Mouse (Mus musculus): ENCODE results near the gene Hoxd1. TPM values are rescaled to one million over a fixed set of nuclear protein-coding genes. Genes with fewer than 3 reads are reported as not detected.

The Hoxd1 gene
- polyA plus RNA-seq, 1 experiment = not detected

DNA sequence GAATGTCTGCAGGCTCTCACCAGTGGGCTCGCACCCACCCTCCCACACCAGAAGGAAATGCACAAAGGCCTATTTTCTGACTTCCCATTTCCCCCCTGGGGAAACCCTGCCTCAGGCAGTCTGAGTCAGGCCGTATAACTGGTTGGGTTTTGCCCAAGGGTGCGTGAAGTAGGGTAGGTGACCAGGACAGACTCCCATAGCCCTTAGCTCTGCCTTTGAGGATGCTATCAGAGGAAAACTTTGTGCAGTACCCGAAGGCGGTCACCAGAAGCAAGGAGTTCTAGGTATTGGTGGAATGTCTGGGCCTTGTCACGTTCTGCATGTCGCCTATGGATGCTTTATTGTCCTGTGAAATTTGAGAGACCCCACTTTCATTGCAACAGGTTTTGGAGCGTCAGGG, 39.8 kb upstream of the Hoxd1 start:
- 5% methylated on average over 8 of the region's 8 CpGs for WGBS
- no peak overlapping the region for H3K27ac ChIP-seq (ENCODE audit: insufficient read depth, low read depth, low read length)
- no peak overlapping the region for H3K4me3 ChIP-seq (ENCODE audit: insufficient read depth, low read depth, low read length)
- TF ChIP-seq CTCF (IDR thresholded peaks at IDR 0.05; ENCODE audit: insufficient read depth, low read depth, low read length) (no peak), POLR2A (IDR thresholded peaks at IDR 0.05; ENCODE audit: insufficient read depth, low read depth, low read length) (no peak)
- no peaks in the 10 kb centered on the region for H3K4me1 ChIP-seq (ENCODE audit: control insufficient read depth, insufficient read depth, low read length)

DNA sequence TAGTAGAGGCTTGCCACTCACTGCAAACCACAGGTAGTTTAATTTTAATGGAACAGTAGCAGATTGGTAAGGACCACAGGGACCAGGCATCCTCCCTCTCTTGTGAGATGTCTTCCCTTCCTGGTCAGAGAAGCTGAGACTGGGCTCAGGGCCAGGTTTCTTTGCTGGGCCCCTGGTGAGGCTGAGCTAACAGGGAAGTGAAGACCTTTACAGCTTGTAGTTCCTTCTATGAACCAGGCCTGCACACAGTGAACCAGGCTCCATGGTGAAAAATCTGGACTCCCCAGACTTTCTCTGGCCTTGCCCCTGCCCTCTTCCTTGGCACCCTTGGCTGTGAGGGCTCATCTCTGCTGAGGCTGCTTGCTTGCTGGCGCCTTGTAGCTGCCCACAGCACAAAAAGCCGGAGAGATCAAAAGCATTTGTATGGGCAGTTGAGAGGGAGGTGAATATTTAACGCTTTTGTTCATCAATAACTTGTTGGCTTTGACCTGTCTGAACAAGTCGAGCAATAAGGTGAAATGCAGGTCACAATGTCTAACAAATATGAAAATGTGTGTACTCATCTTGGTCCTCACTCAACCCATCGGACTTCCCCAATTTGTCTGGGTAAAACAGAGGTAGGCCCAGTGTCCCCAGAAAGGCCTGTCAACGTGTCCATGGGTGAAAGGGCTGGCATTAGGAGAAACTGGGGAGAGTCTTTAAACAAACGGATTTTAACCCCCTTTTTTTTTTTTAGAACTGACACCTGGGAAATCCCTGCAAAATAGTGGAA, 38.4 kb upstream of the Hoxd1 start:
- no peak overlapping the region for H3K27ac ChIP-seq (ENCODE audit: insufficient read depth, low read depth, low read length)
- TF ChIP-seq CTCF (IDR thresholded peaks at IDR 0.05; ENCODE audit: insufficient read depth, low read depth, low read length) (no peak), POLR2A (IDR thresholded peaks at IDR 0.05; ENCODE audit: insufficient read depth, low read depth, low read length) (no peak)
- H3K4me1 ChIP-seq (ENCODE audit: control insufficient read depth, insufficient read depth, low read length) = no peaks in the 10 kb centered on the region
- H3K4me3 ChIP-seq (ENCODE audit: insufficient read depth, low read depth, low read length) = no peak overlapping the region
- 17% methylated on average over 7 of the region's 7 CpGs for WGBS

DNA sequence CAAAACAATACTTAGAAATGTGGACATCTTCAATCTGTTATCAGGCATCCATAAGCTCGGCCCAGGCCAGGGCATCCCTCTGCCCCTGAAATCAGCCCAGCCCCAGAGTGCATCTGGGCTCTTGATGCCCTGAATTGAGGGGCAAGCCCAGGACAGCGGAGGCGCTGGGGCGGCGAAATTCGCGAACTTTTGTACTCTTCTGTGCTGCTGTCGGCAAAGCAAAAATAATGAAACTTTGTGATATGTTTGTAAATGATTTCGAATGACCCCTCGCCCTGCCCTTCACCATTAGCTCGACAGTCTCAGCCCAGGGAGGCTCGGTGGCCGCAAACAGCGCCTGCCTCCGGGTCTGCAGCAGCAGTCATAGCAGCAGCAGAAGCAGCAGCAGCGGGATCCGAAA, 37.6 kb upstream of the Hoxd1 start:
- no peak for TF ChIP-seq POLR2A (IDR thresholded peaks at IDR 0.05; ENCODE audit: insufficient read depth, low read depth, low read length)
- no peak for TF ChIP-seq CTCF (IDR thresholded peaks at IDR 0.05; ENCODE audit: insufficient read depth, low read depth, low read length)
- no peak overlapping the region for H3K4me3 ChIP-seq (ENCODE audit: insufficient read depth, low read depth, low read length)
- no peaks in the 10 kb centered on the region for H3K4me1 ChIP-seq (ENCODE audit: control insufficient read depth, insufficient read depth, low read length)
- no peak overlapping the region for H3K27ac ChIP-seq (ENCODE audit: insufficient read depth, low read depth, low read length)
- WGBS = 6% methylated on average over 17 of the region's 17 CpGs

DNA sequence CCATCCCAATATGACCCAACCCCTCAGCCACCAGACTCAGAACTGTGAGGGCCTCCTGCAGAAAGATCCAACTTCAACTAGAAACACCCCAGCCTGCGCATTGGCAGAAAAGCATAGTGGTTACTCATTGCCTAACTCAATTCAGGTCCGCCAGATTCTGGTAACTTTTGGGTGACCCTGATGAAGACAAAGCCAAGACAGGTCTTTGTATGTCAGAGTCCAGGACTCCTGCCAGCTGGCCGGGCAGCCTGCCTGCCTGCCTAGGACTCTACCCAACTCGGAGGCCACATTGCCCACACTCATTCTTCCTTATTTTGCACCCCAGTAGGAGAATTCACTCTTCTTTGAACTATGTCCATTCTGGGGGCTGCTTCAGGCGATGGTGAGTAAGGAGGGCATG, 36.2 kb upstream of the Hoxd1 start, which contains the start of gene Gm28230:
TSS of gene Gm28230 (plus strand) at position 178 of the 400 bp plus-strand sequence.
- TF ChIP-seq POLR2A (IDR thresholded peaks at IDR 0.05; ENCODE audit: insufficient read depth, low read depth, low read length) (no peak), CTCF (IDR thresholded peaks at IDR 0.05; ENCODE audit: insufficient read depth, low read depth, low read length) (no peak)
- WGBS = 2% methylated on average over 5 of the region's 5 CpGs
- no peak within 1 kb of the TSS for H3K27ac ChIP-seq (ENCODE audit: insufficient read depth, low read depth, low read length)
- no peaks in the 10 kb centered on the region for H3K4me1 ChIP-seq (ENCODE audit: control insufficient read depth, insufficient read depth, low read length)
- H3K4me3 ChIP-seq (ENCODE audit: insufficient read depth, low read depth, low read length) = no peak within 1 kb of the TSS

DNA sequence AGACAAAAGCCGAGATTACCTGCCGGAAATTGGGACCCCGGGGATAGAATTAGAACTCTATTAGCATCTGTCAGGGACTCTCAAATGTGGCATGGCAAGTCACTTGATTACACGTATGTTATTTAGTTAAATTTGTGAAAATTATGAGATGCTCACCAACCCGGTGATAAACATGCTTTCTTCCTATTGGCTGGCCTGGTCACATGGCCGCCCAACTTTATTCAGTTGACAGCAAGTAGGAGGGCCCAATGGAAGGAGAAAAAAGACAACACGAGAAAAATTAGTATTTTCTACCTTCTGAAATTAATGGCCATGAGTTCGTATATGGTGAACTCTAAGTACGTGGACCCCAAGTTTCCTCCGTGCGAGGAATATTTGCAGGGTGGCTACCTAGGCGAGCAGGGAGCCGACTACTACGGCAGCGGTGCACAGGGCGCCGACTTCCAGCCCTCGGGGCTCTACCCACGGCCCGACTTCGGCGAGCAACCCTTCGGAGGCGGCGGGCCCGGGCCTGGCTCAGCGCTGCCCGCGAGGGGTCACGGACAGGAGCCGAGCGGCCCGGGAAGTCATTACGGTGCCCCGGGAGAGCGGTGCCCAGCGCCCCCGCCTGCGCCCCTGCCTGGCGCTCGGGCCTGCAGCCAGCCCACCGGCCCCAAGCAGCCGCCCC, 35.7 kb upstream of the Hoxd1 start:
- Histone ChIP-seq H3K27ac (ENCODE audit: insufficient read depth, low read depth, low read length) (no peak overlapping the region), H3K4me3 (ENCODE audit: insufficient read depth, low read depth, low read length) (no peak overlapping the region), H3K4me1 (ENCODE audit: control insufficient read depth, insufficient read depth, low read length) (no peaks in the 10 kb centered on the region)
- 5% methylated on average over 42 of the region's 43 CpGs for WGBS
- no peak for TF ChIP-seq POLR2A (IDR thresholded peaks at IDR 0.05; ENCODE audit: insufficient read depth, low read depth, low read length)
- no peak for TF ChIP-seq CTCF (IDR thresholded peaks at IDR 0.05; ENCODE audit: insufficient read depth, low read depth, low read length)

DNA sequence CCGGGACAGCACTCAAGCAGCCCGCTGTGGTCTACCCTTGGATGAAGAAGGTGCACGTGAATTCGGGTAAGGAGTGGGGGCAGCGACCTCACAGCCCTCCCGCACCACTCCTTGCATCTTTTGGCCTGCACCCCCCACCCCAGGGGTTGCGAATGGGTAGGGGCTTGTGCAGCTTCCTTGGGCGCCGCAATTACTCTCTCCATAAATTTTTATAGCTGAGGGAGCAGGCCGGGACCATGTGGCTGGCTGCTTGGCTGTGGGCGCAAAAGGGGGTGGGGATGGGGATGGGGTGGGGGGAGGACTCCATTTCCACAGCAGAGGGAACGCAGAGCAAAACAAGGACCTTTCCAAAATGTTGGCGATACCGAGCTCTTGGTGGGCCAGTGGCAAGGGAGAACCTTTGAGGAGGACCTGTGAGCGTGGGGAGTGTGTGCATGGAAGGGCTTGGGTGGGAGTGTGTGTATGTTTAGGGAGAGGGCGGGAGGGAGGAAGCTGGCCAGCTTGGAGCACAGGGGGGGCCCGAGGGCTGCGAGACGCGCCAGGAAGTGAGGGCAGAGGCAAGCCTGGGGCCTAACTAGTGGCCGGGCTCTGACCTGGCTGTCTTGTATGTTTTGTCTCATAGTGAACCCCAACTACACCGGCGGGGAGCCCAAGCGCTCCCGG, 35.0 kb upstream of the Hoxd1 start:
- no peak overlapping the region for H3K27ac ChIP-seq (ENCODE audit: insufficient read depth, low read depth, low read length)
- no peak for TF ChIP-seq POLR2A (IDR thresholded peaks at IDR 0.05; ENCODE audit: insufficient read depth, low read depth, low read length)
- TF ChIP-seq CTCF (IDR thresholded peaks at IDR 0.05; ENCODE audit: insufficient read depth, low read depth, low read length) = no peak
- H3K4me3 ChIP-seq (ENCODE audit: insufficient read depth, low read depth, low read length) = no peak overlapping the region
- no peaks in the 10 kb centered on the region for H3K4me1 ChIP-seq (ENCODE audit: control insufficient read depth, insufficient read depth, low read length)
- 4% methylated on average over 25 of the region's 25 CpGs for WGBS

DNA sequence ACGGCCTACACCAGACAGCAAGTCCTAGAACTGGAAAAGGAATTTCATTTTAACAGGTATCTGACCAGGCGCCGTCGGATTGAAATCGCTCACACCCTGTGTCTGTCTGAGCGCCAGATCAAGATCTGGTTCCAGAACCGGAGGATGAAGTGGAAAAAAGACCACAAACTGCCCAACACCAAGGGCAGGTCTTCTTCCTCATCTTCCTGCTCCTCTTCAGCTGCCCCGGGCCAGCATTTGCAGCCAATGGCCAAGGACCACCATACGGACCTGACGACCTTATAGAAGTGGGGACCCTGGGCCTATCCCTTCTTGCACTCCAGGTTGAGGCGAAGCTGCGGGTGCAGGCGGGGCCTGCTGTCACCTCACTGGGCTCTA, 34.5 kb upstream of the Hoxd1 start:
- Histone ChIP-seq H3K27ac (ENCODE audit: insufficient read depth, low read depth, low read length) (no peak overlapping the region), H3K4me3 (ENCODE audit: insufficient read depth, low read depth, low read length) (no peak overlapping the region), H3K4me1 (ENCODE audit: control insufficient read depth, insufficient read depth, low read length) (no peaks in the 10 kb centered on the region)
- WGBS = 9% methylated on average over 13 of the region's 13 CpGs
- TF ChIP-seq CTCF (IDR thresholded peaks at IDR 0.05; ENCODE audit: insufficient read depth, low read depth, low read length) = no peak
- TF ChIP-seq POLR2A (IDR thresholded peaks at IDR 0.05; ENCODE audit: insufficient read depth, low read depth, low read length) = no peak

DNA sequence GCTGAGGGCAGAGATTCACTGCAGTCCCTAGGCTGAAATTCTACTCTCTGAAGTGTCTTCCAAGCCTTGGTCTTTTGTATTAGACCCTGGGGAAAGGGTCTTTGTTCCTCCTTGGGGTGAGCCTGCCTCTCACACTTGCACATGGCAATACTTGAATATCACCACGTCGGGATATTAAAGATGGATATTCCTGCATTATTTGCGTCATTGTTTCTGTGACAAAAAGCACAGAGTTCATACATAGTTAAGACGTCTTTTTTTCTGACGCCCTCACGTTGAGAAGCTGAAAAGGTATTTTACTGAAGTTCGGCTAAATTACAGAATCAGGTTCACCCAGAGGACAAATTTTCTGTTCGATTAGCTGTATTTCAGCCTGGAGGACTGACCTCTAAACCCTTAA, 32.4 kb upstream of the Hoxd1 start:
- Histone ChIP-seq H3K4me1 (ENCODE audit: control insufficient read depth, insufficient read depth, low read length) (no peaks in the 10 kb centered on the region), H3K27ac (ENCODE audit: insufficient read depth, low read depth, low read length) (no peak overlapping the region), H3K4me3 (ENCODE audit: insufficient read depth, low read depth, low read length) (no peak overlapping the region)
- 9% methylated on average over 8 of the region's 8 CpGs for WGBS
- no peak for TF ChIP-seq POLR2A (IDR thresholded peaks at IDR 0.05; ENCODE audit: insufficient read depth, low read depth, low read length)
- TF ChIP-seq CTCF (IDR thresholded peaks at IDR 0.05; ENCODE audit: insufficient read depth, low read depth, low read length) = no peak

DNA sequence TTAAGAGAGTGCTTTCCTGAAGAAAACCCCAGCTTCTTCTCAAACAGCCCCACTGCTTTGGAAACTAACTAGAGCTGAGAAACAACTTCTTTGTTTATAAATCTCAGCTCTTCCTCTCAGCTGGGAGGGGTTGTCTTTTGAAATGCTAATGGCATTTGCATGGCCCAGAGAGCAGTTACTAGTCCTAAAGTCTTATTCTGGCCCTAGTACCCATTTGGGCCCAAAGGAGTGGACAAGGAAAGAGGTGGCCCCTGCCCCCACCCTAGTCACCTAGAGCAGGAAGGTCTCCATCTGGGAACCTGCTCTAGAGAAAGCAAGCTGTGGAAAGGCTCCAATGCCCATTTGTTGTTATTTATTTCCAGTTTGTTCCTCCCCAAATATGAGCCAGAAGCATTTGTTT, 31.7 kb upstream of the Hoxd1 start:
- Histone ChIP-seq H3K4me3 (ENCODE audit: insufficient read depth, low read depth, low read length) (no peak overlapping the region), H3K4me1 (ENCODE audit: control insufficient read depth, insufficient read depth, low read length) (peaks cover 3% of the 10 kb centered on the region), H3K27ac (ENCODE audit: insufficient read depth, low read depth, low read length) (no peak overlapping the region)
- TF ChIP-seq POLR2A (IDR thresholded peaks at IDR 0.05; ENCODE audit: insufficient read depth, low read depth, low read length) (no peak), CTCF (IDR thresholded peaks at IDR 0.05; ENCODE audit: insufficient read depth, low read depth, low read length) (no peak)
